Mouse (Mus musculus) thymus, postnatal 10 days (tissue): ENCODE data around the gene Kif26a.

Experiments
- DNase-seq, 2 experiments: peaks; one replicate each; pipeline ENCODE4 v3.0.0; 2021; ENCODE audit warnings: low spot score in 2 of 2

Gene Kif26a

DNA sequence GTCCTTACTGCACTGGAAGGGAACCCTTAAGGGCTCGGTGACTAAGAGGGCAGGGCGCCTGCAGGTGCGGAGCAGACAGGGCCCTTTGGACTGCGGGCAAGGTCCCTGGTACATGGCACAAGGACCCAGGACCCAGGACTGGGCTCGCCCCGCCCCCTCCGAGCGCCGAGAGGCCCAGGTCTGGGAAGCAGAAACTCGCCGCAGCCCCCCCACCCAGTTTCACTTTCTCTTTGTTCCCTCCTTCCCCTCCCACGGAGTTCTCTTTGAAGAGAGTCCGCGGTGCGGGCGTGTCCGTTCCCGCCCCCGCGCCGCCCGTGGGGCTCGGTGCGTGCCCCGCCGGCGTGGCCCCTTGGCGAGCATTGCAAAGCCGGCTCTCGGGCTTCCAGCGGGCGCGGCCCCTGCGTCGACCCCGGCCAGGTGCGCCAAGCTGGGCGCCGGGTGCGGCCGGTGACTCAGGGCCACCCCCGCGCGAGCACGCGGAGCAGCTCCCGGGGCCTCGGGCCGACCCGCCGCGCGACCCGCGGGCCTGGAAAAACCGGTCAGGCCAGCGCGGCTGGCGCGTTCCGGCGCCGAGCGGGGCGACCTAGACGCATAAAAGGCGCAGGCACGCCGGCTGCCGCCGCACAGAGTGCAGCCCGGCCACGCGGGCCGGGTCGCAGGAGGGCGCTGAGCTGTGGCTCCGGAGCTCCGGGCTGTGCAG lies 15.7 kb upstream of the Kif26a start:
- DNase-seq = peak in 1 of 2 experiments; percentile 38

GRCm38 (mm10) chr12:112130957-112131356 lies 15.1 kb upstream of the Kif26a start:
- no peak for DNase-seq

GRCm38 (mm10) chr12:112140231-112140630 lies 5.8 kb upstream of the Kif26a start:
- DNase-seq = no peak

- no peak for DNase-seq
These were observed 5.3 kb upstream of the Kif26a start for GRCm38 (mm10) chr12:112140745-112141144.

DNA sequence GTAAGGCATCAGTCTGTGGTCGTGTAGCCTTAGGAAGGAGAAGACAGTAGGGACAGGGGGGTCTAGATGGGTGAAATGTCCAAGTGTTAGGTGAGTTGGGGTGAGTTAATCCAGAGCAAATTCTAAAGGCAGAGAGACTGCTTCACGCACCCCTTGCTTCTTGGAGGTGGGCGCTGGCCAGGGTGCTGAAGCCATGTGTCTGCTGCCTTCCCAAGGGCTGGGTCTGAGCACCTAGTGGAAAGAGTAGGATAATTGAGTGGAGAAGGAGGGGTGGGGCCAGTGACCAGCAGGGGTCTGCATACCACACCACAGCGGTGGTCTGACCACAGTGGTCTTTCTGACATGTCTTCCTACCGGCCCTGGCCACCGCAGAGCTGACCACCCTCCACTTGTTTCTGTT lies 4.7 kb upstream of the Kif26a start:
- no peak for DNase-seq

- no peak for DNase-seq
These were observed 2.7 kb upstream of the Kif26a start for GRCm38 (mm10) chr12:112143116-112143832.

GRCm38 (mm10) chr12:112143833-112144201 lies 2.2 kb upstream of the Kif26a start:
- no peak for DNase-seq

DNA sequence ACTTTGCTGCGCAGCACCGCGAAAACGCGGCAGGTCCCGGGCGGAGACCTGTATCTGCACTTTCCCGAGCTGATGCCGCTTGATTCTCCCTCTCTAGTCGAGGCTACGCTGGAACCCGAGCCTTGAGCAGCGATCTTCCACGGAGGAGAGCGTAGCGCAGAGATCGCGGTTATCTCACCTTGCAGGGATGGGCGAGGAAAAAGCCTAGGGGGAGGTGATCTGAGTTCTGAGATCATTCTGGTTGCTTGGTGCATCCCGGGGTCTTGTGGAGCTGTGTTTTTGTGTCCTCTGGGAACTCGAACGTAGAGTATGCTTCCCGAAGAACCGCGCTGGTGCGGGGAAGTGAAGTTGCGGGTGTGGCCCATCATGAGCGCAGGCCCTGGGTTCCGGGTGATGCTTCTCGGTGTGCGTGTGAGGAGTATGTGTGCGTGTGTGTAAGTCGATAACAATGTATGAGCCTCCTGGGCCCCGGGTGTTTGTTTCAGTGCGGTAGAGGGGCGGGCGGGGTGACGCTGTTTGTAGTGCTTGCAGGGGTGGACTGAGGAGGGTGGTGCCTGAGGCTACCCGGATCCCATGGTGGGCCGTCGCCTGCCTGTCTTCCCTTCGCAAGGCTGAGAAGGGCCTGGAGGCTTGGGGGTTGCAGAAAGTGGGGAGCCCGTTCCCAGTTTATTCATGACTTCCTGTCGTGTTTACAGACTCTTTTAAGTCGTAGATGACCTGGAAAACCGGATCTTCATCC lies 1.5 kb upstream of the Kif26a start:
- no peak for DNase-seq

- peak; percentile 44 to 77 for DNase-seq
These were observed 665 bp upstream of the Kif26a start for GRCm38 (mm10) chr12:112145211-112145874.

DNA sequence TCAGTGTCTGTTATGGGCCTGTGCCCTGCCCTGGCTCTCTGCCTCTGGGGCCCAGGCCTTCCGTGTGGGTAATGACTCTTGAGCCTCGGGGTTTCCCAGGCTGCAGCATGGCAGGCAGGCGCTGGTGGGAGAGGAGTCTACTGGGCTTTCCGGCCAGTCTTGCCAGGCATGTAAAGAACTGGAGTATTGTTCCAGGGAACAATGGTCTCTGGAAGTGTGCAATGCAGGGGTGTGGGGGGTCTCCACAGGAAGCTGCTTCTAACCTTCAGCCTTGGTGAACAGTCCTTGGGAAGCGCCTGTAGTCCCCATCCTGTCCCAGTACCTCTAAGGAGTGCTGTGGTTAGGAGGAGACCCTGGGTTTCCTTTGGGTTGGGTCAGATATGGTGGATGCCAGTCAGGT lies 1.4 kb downstream of the Kif26a start:
- no peak for DNase-seq

- no peak for DNase-seq
These were observed 4.0 kb downstream of the Kif26a start for GRCm38 (mm10) chr12:112150011-112150410.

GRCm38 (mm10) chr12:112151244-112151979 lies 5.4 kb downstream of the Kif26a start:
- DNase-seq = no peak

GRCm38 (mm10) chr12:112151980-112152362 lies 6.0 kb downstream of the Kif26a start:
- DNase-seq = no peak

GRCm38 (mm10) chr12:112153597-112153996 lies 7.6 kb downstream of the Kif26a start:
- DNase-seq = no peak

DNA sequence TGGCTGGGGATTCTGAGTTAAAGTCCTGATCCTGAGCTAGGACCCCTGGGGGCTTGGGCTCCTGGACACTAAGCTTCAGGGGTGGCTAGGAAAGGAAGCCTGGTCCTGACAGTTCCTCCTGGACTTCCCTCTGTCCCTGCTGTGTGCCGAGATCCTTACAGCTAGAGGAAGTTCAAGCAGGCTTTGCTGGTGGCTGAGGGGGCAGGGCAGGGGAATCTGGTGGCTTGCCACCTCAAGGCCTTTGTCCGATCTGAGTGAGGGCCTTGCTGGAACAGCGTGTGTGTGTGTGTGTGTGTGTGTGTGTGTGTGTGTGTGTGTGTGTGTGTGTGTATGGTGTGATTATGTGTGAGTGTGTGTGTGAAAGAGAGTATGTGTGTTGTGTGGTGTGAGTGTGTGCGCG lies 8.5 kb downstream of the Kif26a start:
- no peak for DNase-seq

DNA sequence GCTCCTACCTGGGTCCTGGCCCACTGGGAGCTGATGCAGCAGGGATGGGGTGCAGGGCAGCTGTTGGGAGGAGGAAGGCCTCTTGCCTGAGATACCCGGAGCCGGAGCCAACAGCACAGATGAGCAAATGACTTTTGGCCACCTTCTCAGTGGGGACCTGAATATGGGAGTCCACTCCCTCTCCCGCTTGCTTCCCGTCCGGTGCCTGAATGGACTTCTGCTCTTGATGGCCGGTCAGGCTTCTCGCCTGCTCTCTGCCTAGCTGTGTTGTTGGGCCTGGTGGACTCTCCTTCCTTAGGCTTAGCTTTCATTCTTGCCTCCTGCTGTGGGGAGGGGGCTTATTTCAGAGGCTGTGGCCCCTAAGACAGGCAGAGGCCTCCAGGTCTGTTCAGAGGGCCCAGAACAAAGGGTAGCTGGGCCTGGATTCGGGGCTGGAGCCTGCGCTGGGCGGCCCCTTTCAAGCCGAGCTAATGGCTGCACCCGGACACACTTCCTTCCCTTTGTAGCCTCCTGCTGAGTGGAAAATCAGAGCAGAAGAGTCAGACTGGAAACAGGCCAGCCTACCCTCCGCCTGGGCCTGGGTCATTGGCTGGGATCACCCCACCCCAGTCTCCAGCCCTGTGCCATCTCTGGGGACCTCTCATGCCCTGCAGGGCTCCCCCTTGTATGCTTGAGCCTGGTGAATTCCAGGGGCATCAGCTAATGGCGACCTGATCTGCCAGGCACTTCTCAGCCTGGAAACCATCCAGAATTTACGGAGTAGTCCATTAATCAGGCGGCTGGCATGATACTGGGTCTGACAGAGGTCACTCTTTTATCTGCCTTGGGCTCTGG lies 9.4 kb downstream of the Kif26a start:
- DNase-seq = no peak

DNA sequence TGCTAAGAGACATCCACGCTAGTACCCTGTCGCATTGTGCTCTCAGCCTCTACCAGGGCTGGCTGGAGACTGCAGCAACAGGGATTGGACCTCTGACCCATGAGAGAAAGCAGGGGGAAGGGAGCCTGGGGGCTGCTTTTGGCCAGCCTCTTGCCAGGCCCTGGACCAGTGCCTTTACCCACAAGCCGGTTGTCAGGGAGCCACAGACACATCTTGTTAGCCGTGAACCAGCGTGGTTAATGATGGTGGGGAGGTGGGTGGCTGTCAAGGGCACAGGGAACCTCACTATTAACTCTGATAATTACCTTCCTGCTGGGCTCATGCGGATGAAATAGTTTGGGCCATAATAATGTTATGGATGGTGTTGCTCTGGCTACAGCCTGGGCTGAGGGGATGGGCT lies 10.8 kb downstream of the Kif26a start:
- DNase-seq = no peak

- DNase-seq = no peak
These were observed 12.2 kb downstream of the Kif26a start for GRCm38 (mm10) chr12:112158246-112158645.

DNA sequence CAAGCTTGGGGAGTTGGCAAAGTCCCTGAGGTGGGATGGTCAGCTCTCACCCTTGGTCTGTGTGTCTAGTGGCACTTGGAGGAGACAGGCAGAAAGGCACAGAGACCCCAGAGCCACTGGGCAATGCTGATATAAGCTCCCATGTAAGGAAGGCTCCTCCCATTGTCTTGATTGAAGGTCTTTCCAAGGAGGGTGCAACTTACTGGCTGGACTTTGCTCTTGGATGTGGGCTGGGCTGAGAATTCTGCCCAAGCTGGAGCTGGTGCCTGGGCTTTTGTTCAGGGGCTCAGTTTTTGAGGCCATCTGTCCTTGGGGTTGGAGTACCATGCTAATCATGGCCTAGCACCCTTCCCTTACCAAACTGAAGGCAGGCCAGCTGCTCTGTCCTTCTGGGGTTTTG lies 12.8 kb downstream of the Kif26a start:
- no peak for DNase-seq

GRCm38 (mm10) chr12:112163981-112164839 lies 18.2 kb downstream of the Kif26a start:
- DNase-seq = no peak
